Mouse (Mus musculus) megakaryocyte progenitor cell, adult 5-6 weeks (primary cell): Measurements from ENCODE around the gene Rac3. TPM values are rescaled to one million over a fixed set of nuclear protein-coding genes. Genes with fewer than 3 reads are reported as not detected.
"Not testable (repeated sequence)": the region's sequence is repeated elsewhere in the genome, so short reads cannot be mapped to it uniquely, and the experiment has no call there.

ENCODE experiments used
- ATAC-seq: replicated peaks from 2 replicates; pipeline ENCODE4 v1.8.0; 2016; ENCODE audit warnings: mild to moderate bottlenecking, moderate TSS enrichment, inconsistent platforms; ENCODE audit not compliant: poor library complexity
- total RNA-seq, 2 experiments: library from RNA; stranded (forward) in 1 of 2; stranded (reverse) in 1 of 2; fragments of 157-497, 149-512 nt in 1 of 2; fragments of 200-1000 nt in 1 of 2; gene quantifications; 2 replicates each; pipeline versions ENCODE4 v1.2.3 to v1.2.4; 2015 to 2017

Rac3 gene
- total RNA-seq, 2 experiments from 2014 or later = 0.25 to 0.44 TPM

- peak; percentile 89 for ATAC-seq
These were observed 5.9 kb downstream of the Rac3 start, which contains the start of gene Dcxr for GRCm38 (mm10) chr11:120727169-120727527. Gene Dcxr (minus strand): TSS chr11:120727281.

GRCm38 (mm10) chr11:120727564-120727963, 6.3 kb downstream of the Rac3 start:
- no peak for ATAC-seq

- ATAC-seq = no peak
These were observed 7.4 kb downstream of the Rac3 start for GRCm38 (mm10) chr11:120728530-120729240.

GRCm38 (mm10) chr11:120729432-120730050, 8.3 kb downstream of the Rac3 start:
- peak; percentile 70 for ATAC-seq

- ATAC-seq = no peak
These were observed 9.1 kb downstream of the Rac3 start for GRCm38 (mm10) chr11:120730331-120730870.

GRCm38 (mm10) chr11:120731395-120731794, 10.1 kb downstream of the Rac3 start:
- ATAC-seq = no peak

- no peak for ATAC-seq
These were observed 10.8 kb downstream of the Rac3 start, which contains the start of gene Cbr2 for GRCm38 (mm10) chr11:120731858-120732680. Gene Cbr2 (minus strand): TSS chr11:120732114.

GRCm38 (mm10) chr11:120733521-120733920, 12.3 kb downstream of the Rac3 start:
- ATAC-seq = peak; percentile 42; the same call in 1 of the 2 replicates

- no peak for ATAC-seq
These were observed 15.2 kb downstream of the Rac3 start for GRCm38 (mm10) chr11:120736424-120736823.

- no peak for ATAC-seq
These were observed 19.7 kb downstream of the Rac3 start for GRCm38 (mm10) chr11:120740981-120741380.

- no peak for ATAC-seq
These were observed 22.9 kb downstream of the Rac3 start for GRCm38 (mm10) chr11:120744121-120744701.

GRCm38 (mm10) chr11:120747974-120748373, 26.7 kb downstream of the Rac3 start:
- 0 out of 2 replicates have a peak, but pooled peaks have one; percentile 26 for ATAC-seq

- peak; percentile 95 for ATAC-seq
These were observed 28.2 kb downstream of the Rac3 start for GRCm38 (mm10) chr11:120749430-120749829.

- ATAC-seq = no peak
These were observed 30.3 kb downstream of the Rac3 start for GRCm38 (mm10) chr11:120751606-120752005.

GRCm38 (mm10) chr11:120760236-120760635, 39.0 kb downstream of the Rac3 start:
- no peak for ATAC-seq

GRCm38 (mm10) chr11:120761811-120762671, 40.8 kb downstream of the Rac3 start:
- no peak for ATAC-seq

GRCm38 (mm10) chr11:120762672-120763041, 41.4 kb downstream of the Rac3 start, which contains the start of gene Hmga1b:
Gene Hmga1b (plus strand): TSS chr11:120762794.
- not testable (repeated sequence) for ATAC-seq

- ATAC-seq = peak; percentile 9; the same call in 1 of the 2 replicates
These were observed 42.1 kb downstream of the Rac3 start for GRCm38 (mm10) chr11:120763121-120763999.

GRCm38 (mm10) chr11:120767023-120767422, 45.8 kb downstream of the Rac3 start:
- peak; percentile 85 for ATAC-seq
